Comparison of ENCODE assay signal across 51 mouse cellular contexts in the genomic region with DNA sequence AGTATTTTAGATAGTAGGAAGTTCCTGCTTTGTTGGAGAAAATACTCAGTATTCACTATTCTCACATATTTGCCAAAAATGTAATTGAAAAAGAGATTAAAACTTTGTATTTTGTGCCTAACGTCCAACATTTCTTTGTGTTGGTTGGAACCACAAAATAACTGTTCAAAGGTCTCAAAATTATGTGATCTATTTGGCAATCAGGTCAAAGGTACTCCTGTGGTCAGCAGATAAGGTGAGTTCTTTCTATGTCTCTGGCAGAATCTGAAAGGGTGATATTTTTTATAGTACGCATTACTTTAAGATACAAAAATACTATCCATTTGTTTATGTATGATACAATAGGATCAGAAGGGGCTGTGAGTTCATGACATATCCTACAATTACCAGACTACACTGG. TPM values are rescaled to one million over a fixed set of nuclear protein-coding genes. Genes with fewer than 3 reads are reported as not detected.
"Had no signal": no experiment of that assay in that cellular context is flagged by ENCODE, and none has a peak within 500 bp of the region (broad histone marks: within the 10 kb centered on the region; RNA-seq: fewer than 3 reads in every experiment).

No protein-coding gene starts in this region.

- DNase-seq: heart, postnatal 10 days; heart, postnatal 14 days; heart, postnatal 36 days; heart, postnatal 4 days; kidney, adult 11 months; kidney, adult 18-20 months; kidney, adult 2 months; kidney, adult 8-10 months; kidney, adult 9 months; kidney, postnatal 10 days; kidney, postnatal 14 days; kidney, postnatal 25 days; kidney, postnatal 36 days; kidney, postnatal 4 days; layer of hippocampus, adult 9-11 months; layer of hippocampus, postnatal 36 days had no signal

- H3K9ac ChIP-seq: heart, embryonic 12.5 days; heart, embryonic 13.5 days; heart, embryonic 15.5 days; hindbrain, embryonic 12.5 days; hindbrain, embryonic 13.5 days; hindbrain, embryonic 14.5 days; hindbrain, embryonic 15.5 days; intestine, embryonic 15.5 days; kidney, embryonic 15.5 days had no signal

- H3K27me3 ChIP-seq: heart, embryonic 12.5 days; heart, embryonic 13.5 days; heart, embryonic 15.5 days; hindbrain, embryonic 12.5 days; hindbrain, embryonic 13.5 days; hindbrain, embryonic 15.5 days; intestine, embryonic 15.5 days; kidney, embryonic 15.5 days had no signal

- H3K4me3 ChIP-seq: heart, embryonic 10.5 days; heart, embryonic 12.5 days; heart, embryonic 13.5 days; heart, embryonic 15.5 days; hindbrain, embryonic 10.5 days; hindbrain, embryonic 12.5 days; hindbrain, embryonic 13.5 days; hindbrain, embryonic 15.5 days; intestine, embryonic 15.5 days; kidney, embryonic 15.5 days; layer of hippocampus, adult 2 months had no signal

- H3K36me3 ChIP-seq: heart, embryonic 10.5 days; heart, embryonic 12.5 days; heart, embryonic 13.5 days; heart, embryonic 15.5 days; hindbrain, embryonic 10.5 days; hindbrain, embryonic 12.5 days; hindbrain, embryonic 13.5 days; hindbrain, embryonic 15.5 days; intestine, embryonic 15.5 days; kidney, embryonic 15.5 days had no signal

- H3K4me1 ChIP-seq: heart, embryonic 10.5 days; heart, embryonic 12.5 days; heart, embryonic 13.5 days; heart, embryonic 15.5 days; hindbrain, embryonic 10.5 days; hindbrain, embryonic 12.5 days; hindbrain, embryonic 13.5 days; hindbrain, embryonic 15.5 days; intestine, embryonic 15.5 days; kidney, embryonic 15.5 days had no signal

- H3K27ac ChIP-seq: heart, embryonic 10.5 days; heart, embryonic 13.5 days; heart, embryonic 15.5 days; hindbrain, embryonic 10.5 days; hindbrain, embryonic 12.5 days; hindbrain, embryonic 13.5 days; hindbrain, embryonic 14.5 days; hindbrain, embryonic 15.5 days; hindbrain, postnatal 0 days; intestine, embryonic 15.5 days; kidney, embryonic 15.5 days; kidney, postnatal 0 days; layer of hippocampus, adult 2 months had no signal

RNA-seq across cellular contexts. Expression of a gene that starts 28.2 kb away (rescaled TPM):
- total RNA-seq: heart, postnatal 10 days; heart, postnatal 14 days; heart, postnatal 25 days; heart, postnatal 36 days; heart, postnatal 4 days; hematopoietic stem cell, adult 5-6 weeks; hindbrain, postnatal 0 days; layer of hippocampus, adult 18-20 months; layer of hippocampus, adult 2 months; layer of hippocampus, adult 8-10 months; layer of hippocampus, postnatal 10 days; layer of hippocampus, postnatal 14 days; layer of hippocampus, postnatal 25 days; layer of hippocampus, postnatal 36 days; left cerebral cortex, adult 18-20 months had no signal
- polyA plus RNA-seq: heart, embryonic 10.5 days; heart, embryonic 11.5 days; heart, embryonic 12.5 days; heart, embryonic 13.5 days; heart, embryonic 14.5 days; heart, embryonic 15.5 days; heart, embryonic 16.5 days; heart, postnatal 0 days; hindbrain, embryonic 10.5 days; hindbrain, embryonic 11.5 days; hindbrain, embryonic 12.5 days; hindbrain, embryonic 13.5 days; hindbrain, embryonic 14.5 days; hindbrain, embryonic 15.5 days; hindbrain, embryonic 16.5 days; hindbrain, postnatal 0 days; inflammation-experienced regulatory T-cells, adult 6 months; intestine, embryonic 14.5 days; intestine, embryonic 15.5 days; intestine, embryonic 16.5 days; intestine, postnatal 0 days; kidney, adult 2 months; kidney, embryonic 14.5 days; kidney, embryonic 15.5 days; kidney, embryonic 16.5 days; kidney, postnatal 0 days; large intestine, adult 2 months had no signal
